Mouse (Mus musculus) B cell, adult 62 days (primary cell): ENCODE measurements around the gene Bclaf1. TPM values are rescaled to one million over a fixed set of nuclear protein-coding genes. Genes with fewer than 3 reads are reported as not detected.

Experiments
- total RNA-seq: library from RNA; stranded (reverse); gene quantifications from 4 replicates; pipeline ENCODE4 v1.2.4, GENCODE M21; 2023

The Bclaf1 gene
- 246 to 271 TPM (median 261 TPM) in 4 replicates for total RNA-seq

DNA sequence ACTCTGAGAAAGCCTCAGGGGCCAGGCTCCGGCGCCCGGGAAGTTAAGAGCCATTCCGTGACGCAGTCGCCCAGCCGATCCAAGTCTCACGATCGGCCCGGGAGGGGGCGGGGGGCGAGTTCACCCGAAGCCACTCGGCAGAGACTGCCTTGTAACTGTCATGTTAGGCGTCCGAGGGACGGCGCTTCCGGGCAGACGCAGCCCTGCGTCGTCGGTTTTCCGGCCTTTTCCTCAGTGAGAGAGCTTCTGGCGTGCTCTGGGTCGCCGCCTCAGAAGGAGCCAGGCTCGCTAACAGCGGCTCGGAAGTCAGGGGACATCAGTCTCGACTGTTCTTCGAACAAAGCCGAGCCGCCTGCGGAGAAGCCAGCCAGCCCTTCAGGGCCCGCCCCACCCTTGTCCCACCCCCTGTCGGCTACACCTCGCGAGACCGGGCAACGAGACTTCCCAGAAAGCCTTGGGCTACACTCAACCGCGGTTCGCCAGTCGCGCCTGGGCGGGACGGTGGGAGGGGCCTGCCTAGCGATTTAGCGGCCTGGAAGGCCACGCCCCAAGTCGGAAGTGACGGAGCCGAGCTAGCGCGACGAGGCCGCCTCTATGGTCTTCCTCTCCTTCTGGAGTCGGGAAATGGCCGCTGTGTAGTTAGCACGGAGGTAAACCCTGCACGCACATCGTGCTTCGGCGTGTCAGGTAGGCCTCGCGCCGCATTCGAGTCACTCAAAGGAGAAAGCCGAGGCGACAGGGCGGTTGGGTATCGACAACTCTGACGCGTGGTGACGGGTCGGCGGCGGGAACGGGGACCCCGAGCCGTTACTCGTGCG lies at the start of gene Bclaf1:
TSS of gene Bclaf1 (plus strand) at position 552 of the 818 bp plus-strand sequence.

DNA sequence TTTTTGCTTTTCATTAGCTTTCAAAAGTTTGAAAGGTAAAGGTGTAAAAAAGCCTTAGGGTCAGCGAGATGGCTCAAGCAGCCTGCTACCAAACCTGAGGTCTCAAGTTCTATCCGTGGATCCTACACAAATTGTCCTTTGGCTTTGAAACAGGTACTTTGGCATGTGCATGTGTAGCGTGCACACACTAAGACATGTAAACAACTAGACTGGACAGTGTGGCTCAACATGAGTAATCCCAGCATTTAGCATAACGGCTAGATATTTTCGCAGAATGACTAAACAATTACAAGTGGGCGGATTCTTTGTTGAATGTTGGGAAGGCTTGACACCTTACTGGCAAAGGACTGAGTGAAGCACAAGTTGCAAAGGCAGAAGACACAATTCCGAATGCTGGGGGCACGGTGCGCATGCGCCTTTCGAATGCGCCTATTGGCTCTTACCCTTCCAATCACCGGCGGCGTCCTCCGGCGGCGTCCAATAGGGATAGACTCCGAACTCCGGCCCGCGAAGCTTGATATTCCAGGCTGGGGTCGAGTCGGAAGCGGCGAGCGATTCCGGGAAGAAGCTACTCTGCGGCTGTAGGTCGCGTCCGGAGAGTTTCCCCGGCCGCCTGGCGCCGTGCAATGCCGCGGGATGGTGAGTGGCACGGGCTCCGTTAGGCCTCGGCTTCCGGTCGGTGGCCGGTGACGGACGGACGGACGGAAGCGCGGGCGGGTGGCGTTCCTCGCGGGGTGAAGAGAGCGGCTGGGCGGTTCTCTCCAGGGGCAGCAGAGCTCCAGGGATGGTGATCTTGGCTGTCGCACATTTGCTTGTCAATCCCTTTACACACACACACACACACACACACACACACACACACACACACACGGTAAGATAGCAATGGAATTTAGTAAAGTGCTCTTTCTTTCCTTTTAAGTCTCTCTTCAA lies 35.3 kb downstream of the Bclaf1 start, which contains the start of gene Mtfr2:
TSS of gene Mtfr2 (plus strand) at position 486 of the 930 bp plus-strand sequence.

Other genes with a start within 250 kb of the Bclaf1 start
- gene Map7, start 164.0 kb upstream of the Bclaf1 start, total RNA-seq: 8.3 to 10.2 TPM (median 8.7 TPM) in 4 replicates
- gene Mtfr2, start 35.3 kb downstream of the Bclaf1 start, total RNA-seq: 0.88 to 1.4 TPM (median 1.2 TPM) in 4 replicates